Comparison of ENCODE assay signal across 19 mouse cellular contexts in genomic region chr12:80164526-80164925, GRCm38 (mm10).
"Had no signal": no experiment of that assay in that cellular context is flagged by ENCODE, and none has a peak within 500 bp of the region (broad histone marks: within the 10 kb centered on the region; RNA-seq: fewer than 3 reads in every experiment).

No protein-coding gene starts in this region.

- H3K4me3 ChIP-seq: liver, embryonic 13.5 days; liver, embryonic 15.5 days; lung, embryonic 15.5 days; midbrain, embryonic 10.5 days; midbrain, embryonic 12.5 days; neural tube, embryonic 13.5 days; stomach, embryonic 15.5 days had no signal

- H3K9ac ChIP-seq: liver, embryonic 13.5 days; liver, embryonic 15.5 days; liver, postnatal 0 days; lung, embryonic 15.5 days; midbrain, embryonic 12.5 days; neural tube, embryonic 13.5 days; stomach, embryonic 15.5 days had no signal

- H3K4me2 ChIP-seq: liver, embryonic 13.5 days; liver, embryonic 15.5 days; lung, embryonic 15.5 days; midbrain, embryonic 12.5 days; neural tube, embryonic 13.5 days; stomach, embryonic 15.5 days had no signal

- ATAC-seq: liver, postnatal 0 days; lung, postnatal 0 days; midbrain, embryonic 16.5 days had no signal

- H3K27me3 ChIP-seq: liver, embryonic 13.5 days; liver, embryonic 15.5 days; lung, embryonic 15.5 days; midbrain, embryonic 12.5 days; neural tube, embryonic 13.5 days; stomach, embryonic 15.5 days had no signal

- H3K9me3 ChIP-seq: liver, embryonic 13.5 days; liver, embryonic 15.5 days; lung, embryonic 15.5 days; midbrain, embryonic 10.5 days; midbrain, embryonic 12.5 days; neural tube, embryonic 13.5 days; stomach, embryonic 15.5 days had no signal

- H3K4me1 ChIP-seq: stomach, embryonic 15.5 days had no signal

- H3K27ac ChIP-seq: liver, embryonic 13.5 days; liver, embryonic 15.5 days; lung, embryonic 15.5 days; midbrain, embryonic 10.5 days; midbrain, embryonic 12.5 days; neural tube, embryonic 13.5 days; stomach, embryonic 15.5 days; stomach, postnatal 0 days had no signal

- H3K36me3 ChIP-seq: liver, embryonic 13.5 days; liver, embryonic 15.5 days; neural tube, embryonic 13.5 days had no signal

- DNase-seq: liver, embryonic 13.5 days; liver, postnatal 0 days; lung, adult 2 months; lung, postnatal 14 days; lung, postnatal 4 days; midbrain, embryonic 14.5 days; right cerebral cortex, postnatal 14 days; thymus, adult 2 months; thymus, postnatal 25 days; thymus, postnatal 4 days had no signal
